21 mouse cellular contexts compared by ENCODE assay signal in the genomic region with DNA sequence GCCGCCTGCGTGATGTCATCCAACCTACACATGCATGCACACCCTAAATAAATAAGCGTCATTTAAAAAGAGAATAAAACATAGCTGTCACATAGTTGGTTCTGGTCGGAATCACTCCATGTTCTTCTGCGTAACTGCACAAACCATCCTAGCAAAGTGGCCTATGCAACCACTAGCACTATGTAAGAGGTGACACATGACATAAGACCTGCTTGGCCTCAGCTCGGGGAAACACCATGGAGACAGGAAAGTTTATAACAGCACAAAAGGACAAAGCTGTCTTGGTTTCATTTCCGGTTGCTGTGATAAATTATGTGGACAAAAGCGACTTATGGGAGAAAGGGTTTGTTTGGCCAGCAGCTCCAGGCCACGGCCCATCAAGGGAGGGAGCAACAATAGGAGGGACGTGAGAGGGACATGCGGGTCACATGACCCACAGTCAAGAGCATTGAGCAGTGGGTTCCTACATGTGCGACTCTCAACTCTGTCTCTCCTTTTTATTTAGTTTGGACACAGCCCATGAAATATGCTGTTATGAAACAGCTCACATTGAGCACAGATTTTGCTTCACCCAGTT. TPM values are rescaled to one million over a fixed set of nuclear protein-coding genes. Genes with fewer than 3 reads are reported as not detected.
A peak's percentile ranks its signal among the peaks of the same experiment; 100 is the strongest.
DNase-seq lines count a peak whose midpoint lies in the region; TF ChIP-seq lines count a peak whose summit lies in the region.
"Had no signal": no experiment of that assay in that cellular context is flagged by ENCODE, and none has a peak within 500 bp of the region (broad histone marks: within the 10 kb centered on the region; RNA-seq: fewer than 3 reads in every experiment).

No protein-coding gene starts in this region.

- no peak for TF ChIP-seq EP300 in CH12.LX (IDR thresholded peaks at IDR 0.05; ENCODE audit: low read length)

- no peak for TF ChIP-seq CTCF in CH12.LX (conservative IDR thresholded peaks at IDR 0.05 in 1 of 2, IDR thresholded peaks at IDR 0.05 in 1 of 2; ENCODE audit: low read depth in 2 of 2, low read length in 2 of 2)

- H3K27me3 ChIP-seq in CH12.LX (replicated peaks), result peaks cover 55% of the 10 kb centered on the region
- H3K27me3 ChIP-seq: heart, embryonic 12.5 days; midbrain, embryonic 15.5 days had no signal

- no peaks in the 10 kb centered on the region for H3K4me1 ChIP-seq in CH12.LX (ENCODE audit: control insufficient read depth in 1 of 2, insufficient read depth in 2 of 2)
- H3K4me1 ChIP-seq: heart, embryonic 12.5 days; megakaryocyte, embryonic 14.5 days; midbrain, embryonic 15.5 days had no signal

- no peak for TF ChIP-seq POLR2A in CH12.LX (IDR thresholded peaks at IDR 0.05; ENCODE audit: low read depth, low read length)

- H3K79me2 ChIP-seq in CH12.LX (replicated peaks; ENCODE audit: control insufficient read depth, extremely low read depth, insufficient read depth, poor library complexity, severe bottlenecking), result no peaks in the 10 kb centered on the region

- TF ChIP-seq RAD21 in CH12.LX (IDR thresholded peaks at IDR 0.05; ENCODE audit: low read depth, low read length), result no peak

- dilution Hi-C loops in CH12.LX (cut with MboI; ENCODE audit: extremely low pct_ligation_motif_present, extremely low pct_unique_long_range_greater_than_20kb, low sequenced_read_pairs), result no loop called here

- peak; percentile 11 for DNase-seq in kidney, adult 11 months
- no peak for DNase-seq in kidney, postnatal 25 days
- DNase-seq in CH12.LX (ENCODE audit: extremely low read depth), result no peak
- peak; percentile 96 for DNase-seq in adipocyte (ENCODE audit: low spot score)
- DNase-seq in lung, postnatal 25 days (ENCODE audit: low spot score), result peak; percentile 54
- no peak for DNase-seq in retina, embryonic 14.5 days (ENCODE audit: low spot score)
- no peak for DNase-seq in adrenal gland, adult (ENCODE audit: inconsistent age in 2 of 2, low spot score in 1 of 2)
- DNase-seq: cerebellum, adult 8-10 months; heart, postnatal 14 days; kidney, adult 18-20 months; layer of hippocampus, postnatal 36 days; liver; right cerebral cortex, postnatal 14 days had no signal

- in situ Hi-C loops in CH12.LX (cut with MboI; ENCODE audit: low pct_ligation_motif_present, low pct_unique_long_range_greater_than_20kb, low sequenced_read_pairs), result no loop called here

- no peak overlapping the region for H3K9ac ChIP-seq in CH12.LX (ENCODE audit: insufficient read depth, low read depth)
- H3K9ac ChIP-seq: heart, embryonic 12.5 days; hindbrain, embryonic 14.5 days; midbrain, embryonic 15.5 days had no signal

- H3K9me3 ChIP-seq in CH12.LX (replicated peaks; ENCODE audit: low read length), result peaks cover 2% of the 10 kb centered on the region
- H3K9me3 ChIP-seq: heart, embryonic 12.5 days; midbrain, embryonic 15.5 days had no signal

- no peaks in the 10 kb centered on the region for H3K36me3 ChIP-seq in CH12.LX (replicated peaks in 1 of 2; ENCODE audit: control insufficient read depth in 1 of 2, insufficient read depth in 1 of 2, low read length in 1 of 2)
- H3K36me3 ChIP-seq: heart, embryonic 12.5 days; midbrain, embryonic 15.5 days had no signal

- H3K27ac ChIP-seq in CH12.LX (ENCODE audit: insufficient read depth, low read depth), result no peak overlapping the region
- H3K27ac ChIP-seq: hindbrain, embryonic 14.5 days; midbrain, embryonic 15.5 days had no signal

- H3K4me2 ChIP-seq in CH12.LX (ENCODE audit: insufficient read depth, low read depth, poor library complexity, severe bottlenecking), result no peak overlapping the region
- H3K4me2 ChIP-seq: heart, embryonic 12.5 days; hindbrain, embryonic 14.5 days; midbrain, embryonic 15.5 days had no signal

- no peak overlapping the region for H3K4me3 ChIP-seq in CH12.LX (replicated peaks in 1 of 3; ENCODE audit: low read depth in 2 of 3, low read length in 2 of 3, poor library complexity in 1 of 3)
- H3K4me3 ChIP-seq: heart, embryonic 12.5 days; megakaryocyte, embryonic 14.5 days; midbrain, embryonic 15.5 days; myocyte had no signal

TF ChIP-seq in CH12.LX, 34 proteins besides CTCF, POLR2A, EP300 and RAD21:
- TF ChIP-seq CHD1 (IDR thresholded peaks at IDR 0.05; ENCODE audit: low read depth, low read length), result no peak
- TF ChIP-seq USF2 (conservative IDR thresholded peaks at IDR 0.05; ENCODE audit: low read depth, low read length), result peak; percentile 35
- no peak for TF ChIP-seq ELF1 (IDR thresholded peaks at IDR 0.05; ENCODE audit: low read depth, low read length)
- TF ChIP-seq TCF12 (IDR thresholded peaks at IDR 0.05; ENCODE audit: low read depth, low read length), result no peak
- TF ChIP-seq PAX5 (IDR thresholded peaks at IDR 0.05; ENCODE audit: low read length), result no peak
- no peak for TF ChIP-seq MAZ (IDR thresholded peaks at IDR 0.05; ENCODE audit: low read depth, low read length)
- no peak for TF ChIP-seq NRF1 (IDR thresholded peaks at IDR 0.05; ENCODE audit: low read depth, low read length)
- TF ChIP-seq MAX (IDR thresholded peaks at IDR 0.05; ENCODE audit: low read length), result no peak
- no peak for TF ChIP-seq KAT2A (IDR thresholded peaks at IDR 0.05; ENCODE audit: insufficient replicate concordance, low read length)
- TF ChIP-seq ZKSCAN1 (IDR thresholded peaks at IDR 0.05; ENCODE audit: borderline replicate concordance, low read depth, low read length), result no peak
- TF ChIP-seq HCFC1 (IDR thresholded peaks at IDR 0.05; ENCODE audit: low read depth, low read length), result no peak
- no peak for TF ChIP-seq JUND (conservative IDR thresholded peaks at IDR 0.05; ENCODE audit: low read depth, low read length)
- TF ChIP-seq USF1 (IDR thresholded peaks at IDR 0.05; ENCODE audit: low read depth, low read length), result peak; percentile 45
- no peak for TF ChIP-seq NELFE (IDR thresholded peaks at IDR 0.05; ENCODE audit: low read depth, low read length)
- TF ChIP-seq ZC3H11A (IDR thresholded peaks at IDR 0.05; ENCODE audit: low read depth, low read length), result no peak

RNA-seq across cellular contexts. Expression of gene Mis18a, which starts 39.4 kb away (rescaled TPM):
- total RNA-seq in CH12.LX (2012; rRNA removed), result 49.0 and 51.7 TPM in 2 replicates
- 113 and 120 TPM in 2 replicates for total RNA-seq in CH12.LX (2014; rRNA removed)
- 38.3 and 40.5 TPM in 2 replicates for polyA plus RNA-seq in CH12.LX (2012; ENCODE audit: insufficient read length, low read depth)

RNA-seq across cellular contexts. Expression of gene Mrap, which starts 50.2 kb away (rescaled TPM):
- not detected in 2 replicates for total RNA-seq in CH12.LX (2012; rRNA removed)
- total RNA-seq in CH12.LX (2014; rRNA removed), result not detected in 2 replicates
- not detected in 2 replicates for polyA plus RNA-seq in CH12.LX (2012; ENCODE audit: insufficient read length, low read depth)
- total RNA-seq: left cerebral cortex, postnatal 36 days had no signal
- polyA plus RNA-seq: myocyte; neural tube, embryonic 14.5 days; Patski had no signal

Comparison
In these comparisons a context has a peak if more than half of its experiments do, and no peak if none do; other contexts are left out.
1. DNase-seq: peak in kidney, adult 11 months (single experiment), adipocyte (single experiment) and lung, postnatal 25 days (single experiment); none in kidney, postnatal 25 days (0 of 2), CH12.LX (single experiment), retina, embryonic 14.5 days (single experiment) and adrenal gland, adult (0 of 2).